Mouse (Mus musculus): ENCODE measurements around the gene Ccl9. TPM values are rescaled to one million over a fixed set of nuclear protein-coding genes. Genes with fewer than 3 reads are reported as not detected.

The Ccl9 gene
- polyA plus RNA-seq, 1 experiment from 2014 or later: 0.56 TPM

DNA sequence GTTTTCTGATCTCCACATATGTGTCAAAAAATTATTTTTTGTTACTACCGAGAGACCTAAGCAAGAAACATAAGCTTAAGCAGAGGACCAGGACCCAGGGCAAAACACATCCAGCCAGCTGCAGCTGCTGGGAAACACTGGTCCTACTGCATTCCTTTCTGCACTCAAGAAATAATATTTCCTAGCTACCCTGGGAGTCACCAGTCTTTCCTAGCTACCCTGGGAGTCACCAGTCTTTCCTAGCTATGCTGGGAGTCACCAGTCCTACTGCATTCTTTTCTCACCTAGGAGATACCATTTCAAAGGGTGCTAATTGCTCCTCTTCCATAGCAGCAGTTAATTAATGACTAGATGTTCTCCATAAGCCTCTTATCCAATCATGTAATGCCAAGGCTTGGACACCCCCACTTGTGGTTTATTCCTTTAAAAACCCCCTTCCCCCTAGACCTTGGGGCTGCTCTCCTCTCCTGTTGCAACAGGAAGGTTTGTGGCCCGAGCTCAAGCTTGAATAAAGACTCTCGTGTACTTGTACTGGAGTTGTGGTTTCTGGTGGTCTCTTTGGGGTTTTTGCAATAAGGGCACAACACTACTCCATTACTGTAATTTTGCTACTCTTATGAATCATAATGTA, 19.9 kb upstream of the Ccl9 start:
- no peak for ATAC-seq (ENCODE audit: insufficient number of reproducible peaks, insufficient read depth, low FRiP score, low TSS enrichment, low read depth)
- Histone ChIP-seq H3K27me3 (no peaks in the 10 kb centered on the region), H3K27ac (no peak overlapping the region), H3K9ac (replicated peaks) (no peak overlapping the region), H3K4me3 (replicated peaks) (no peak overlapping the region), H3K4me2 (no peak overlapping the region), H3K4me1 (replicated peaks) (no peaks in the 10 kb centered on the region), H3K36me3 (no peaks in the 10 kb centered on the region), H3K9me3 (no peaks in the 10 kb centered on the region)
- 69% methylated on average over 3 of the region's 3 CpGs for whole genome bisulfite sequencing

DNA sequence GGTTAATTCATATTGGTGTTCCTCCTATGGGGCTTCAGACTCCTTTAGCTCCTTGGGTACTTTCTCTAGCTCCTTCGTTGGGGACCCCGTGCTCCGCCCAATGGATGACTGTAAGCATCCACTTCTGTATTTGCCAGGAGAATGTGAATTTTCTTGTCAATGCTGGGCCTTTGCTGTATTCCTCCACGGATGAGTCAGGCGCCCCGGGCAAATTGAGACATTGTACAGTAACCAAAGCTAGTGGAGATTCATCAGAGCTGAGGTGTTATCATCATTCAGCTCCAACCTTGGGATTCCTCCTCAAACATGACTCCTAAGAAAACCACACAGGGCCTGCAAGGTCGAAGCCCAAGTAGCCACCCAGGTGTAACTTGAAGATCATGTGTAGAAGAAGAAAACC, 19.4 kb upstream of the Ccl9 start:
- no peak for ATAC-seq (ENCODE audit: insufficient number of reproducible peaks, insufficient read depth, low FRiP score, low TSS enrichment, low read depth)
- Histone ChIP-seq H3K9ac (replicated peaks) (no peak overlapping the region), H3K36me3 (no peaks in the 10 kb centered on the region), H3K9me3 (no peaks in the 10 kb centered on the region), H3K27ac (no peak overlapping the region), H3K4me2 (no peak overlapping the region), H3K27me3 (no peaks in the 10 kb centered on the region), H3K4me3 (replicated peaks) (no peak overlapping the region), H3K4me1 (replicated peaks) (0 out of 2 replicates have a peak, but pooled peaks cover 2% of the 10 kb centered on the region)
- 86% methylated on average over 7 of the region's 7 CpGs for WGBS

DNA sequence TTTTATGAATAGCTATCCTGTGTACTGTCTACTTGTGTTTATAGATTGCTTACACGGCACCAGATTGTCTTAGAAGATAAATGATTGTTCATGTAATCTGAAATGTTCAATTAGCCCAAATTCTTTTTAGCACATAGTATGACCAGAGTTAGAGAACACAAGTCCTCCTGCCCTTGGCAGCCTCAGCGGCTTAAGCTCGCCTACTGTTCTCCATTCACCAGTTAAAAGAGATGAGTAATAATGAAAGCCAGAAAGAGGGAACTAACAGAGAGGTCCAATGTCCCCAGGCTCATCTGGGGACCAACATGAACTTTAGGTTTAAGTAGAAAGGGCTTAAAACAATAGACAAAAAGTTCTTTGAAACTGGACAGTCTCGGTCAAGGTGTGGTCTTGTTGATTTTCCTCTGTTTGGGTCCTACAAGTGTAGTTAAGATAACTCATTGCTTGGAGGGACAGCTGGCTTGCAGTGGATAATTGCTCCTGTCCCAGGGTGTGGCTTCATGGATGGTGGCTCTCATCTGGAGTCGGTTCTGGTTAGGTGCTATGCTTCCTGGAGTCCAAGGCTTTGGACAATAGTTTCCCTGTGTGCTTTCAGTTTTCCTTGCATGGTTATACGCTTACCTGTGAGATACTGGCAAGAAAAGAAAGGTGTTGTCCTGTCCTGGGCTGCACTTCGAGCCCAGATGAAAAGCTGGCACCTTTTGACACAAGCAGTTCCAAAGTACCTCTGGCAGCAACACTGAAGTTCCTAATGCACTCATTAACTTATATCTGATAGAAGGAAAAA, 17.4 kb upstream of the Ccl9 start:
- H3K4me1 ChIP-seq (replicated peaks): 0 out of 2 replicates have a peak, but pooled peaks cover 3% of the 10 kb centered on the region
- no peaks in the 10 kb centered on the region for H3K9me3 ChIP-seq
- no peaks in the 10 kb centered on the region for H3K36me3 ChIP-seq
- no peak overlapping the region for H3K4me3 ChIP-seq (replicated peaks)
- H3K9ac ChIP-seq (replicated peaks): no peak overlapping the region
- no peak for ATAC-seq (ENCODE audit: insufficient number of reproducible peaks, insufficient read depth, low FRiP score, low TSS enrichment, low read depth)
- WGBS: 85% methylated on average over 7 of the region's 7 CpGs
- no peak overlapping the region for H3K4me2 ChIP-seq
- no peaks in the 10 kb centered on the region for H3K27me3 ChIP-seq
- H3K27ac ChIP-seq: no peak overlapping the region

DNA sequence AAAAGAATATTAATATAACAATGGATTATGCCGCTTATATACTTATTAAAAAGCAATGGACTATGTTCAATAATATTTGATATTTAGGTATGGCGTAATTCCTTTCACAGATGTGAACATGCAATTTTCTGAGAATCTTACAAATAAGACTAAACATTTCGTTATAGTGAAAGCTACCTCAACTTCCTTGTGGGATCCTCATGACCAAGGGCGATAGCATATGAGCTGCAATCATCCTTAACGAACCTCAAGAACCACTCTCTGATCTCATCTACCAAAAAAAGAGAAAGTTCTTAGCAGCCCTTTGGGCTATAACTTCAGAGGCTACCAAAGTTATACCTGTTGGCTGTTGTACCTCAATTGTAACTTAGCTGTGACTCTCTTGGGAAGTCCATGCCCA, 15.0 kb upstream of the Ccl9 start:
- Histone ChIP-seq H3K9ac (replicated peaks) (no peak overlapping the region), H3K27me3 (no peaks in the 10 kb centered on the region), H3K4me1 (replicated peaks) (0 out of 2 replicates have a peak, but pooled peaks cover 3% of the 10 kb centered on the region), H3K36me3 (no peaks in the 10 kb centered on the region), H3K27ac (no peak overlapping the region), H3K4me3 (replicated peaks) (no peak overlapping the region), H3K4me2 (no peak overlapping the region), H3K9me3 (no peaks in the 10 kb centered on the region)
- 94% methylated on average over 5 of the region's 5 CpGs for WGBS
- ATAC-seq (ENCODE audit: insufficient number of reproducible peaks, insufficient read depth, low FRiP score, low TSS enrichment, low read depth): no peak

DNA sequence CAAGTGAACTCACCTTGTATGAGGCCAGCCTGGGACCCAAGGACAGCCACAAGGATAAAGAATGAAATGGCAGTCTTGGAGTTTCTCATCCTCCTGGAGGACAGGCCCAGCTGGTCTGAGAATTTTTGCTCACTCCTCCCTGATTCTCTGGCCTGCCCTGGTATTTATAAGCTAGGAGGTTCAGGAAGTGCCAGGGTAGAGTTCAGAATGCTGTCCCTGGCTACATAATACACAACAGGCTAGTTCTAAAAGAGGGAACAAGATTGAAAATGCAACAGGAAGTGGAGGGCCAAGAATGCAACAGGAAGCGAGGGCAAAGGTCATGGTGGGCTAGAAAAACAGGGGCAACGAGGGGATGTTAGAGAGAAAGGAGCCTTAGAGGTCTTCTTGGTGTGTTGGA, 14.4 kb upstream of the Ccl9 start, which contains the start of gene Ccl6:
Gene Ccl6 (minus strand): TSS at position 235 of the 400 bp plus-strand sequence.
- no peak for ATAC-seq (ENCODE audit: insufficient number of reproducible peaks, insufficient read depth, low FRiP score, low TSS enrichment, low read depth)
- Histone ChIP-seq H3K36me3 (no peaks in the 10 kb centered on the region), H3K4me2 (no peak within 1 kb of the TSS), H3K4me3 (replicated peaks) (no peak within 1 kb of the TSS), H3K27me3 (no peaks in the 10 kb centered on the region), H3K4me1 (replicated peaks) (0 out of 2 replicates have a peak, but pooled peaks cover 3% of the 10 kb centered on the region), H3K9me3 (no peaks in the 10 kb centered on the region), H3K9ac (replicated peaks) (no peak within 1 kb of the TSS), H3K27ac (no peak within 1 kb of the TSS)
- WGBS: 51% methylated on average over 2 of the region's 2 CpGs

DNA sequence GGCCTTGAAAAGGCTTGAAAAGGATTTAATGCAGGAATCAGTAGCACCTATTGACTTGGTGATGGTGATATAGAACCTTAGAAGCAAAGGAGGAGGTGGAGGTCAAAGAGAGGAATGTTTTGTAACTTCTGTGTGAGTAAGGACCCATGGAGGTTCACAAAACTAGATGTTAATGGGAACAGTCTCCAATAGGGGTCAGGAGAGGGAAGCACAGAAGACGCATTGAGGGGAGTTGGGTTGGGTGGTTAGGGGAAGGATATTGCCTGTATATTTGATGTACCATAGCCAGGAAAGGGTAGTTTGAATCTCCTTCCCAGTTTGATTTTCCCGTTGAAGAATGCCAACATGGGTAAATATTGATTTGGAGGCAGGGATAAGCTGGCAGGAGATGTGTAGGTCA, 5.8 kb upstream of the Ccl9 start:
- 89% methylated on average over 2 of the region's 2 CpGs for WGBS
- no peak for ATAC-seq (ENCODE audit: insufficient number of reproducible peaks, insufficient read depth, low FRiP score, low TSS enrichment, low read depth)

DNA sequence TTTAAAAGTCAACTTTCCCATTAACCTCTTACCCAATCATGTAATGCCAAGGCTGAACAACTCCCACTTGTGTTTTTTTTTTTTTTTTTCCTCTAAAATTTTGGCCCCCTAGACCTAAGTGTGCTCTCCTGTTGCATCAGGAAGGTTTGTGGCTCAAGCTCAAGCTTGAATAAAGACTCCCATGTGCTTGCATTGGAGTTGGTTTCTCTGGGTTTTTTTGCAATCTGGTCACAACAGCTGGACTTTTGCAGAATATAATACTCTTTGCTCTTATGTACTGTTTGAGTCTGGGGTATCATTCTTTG, 5.0 kb upstream of the Ccl9 start:
- Histone ChIP-seq H3K9ac (replicated peaks) (no peak overlapping the region), H3K4me3 (replicated peaks) (no peak overlapping the region), H3K4me1 (replicated peaks) (no peaks in the 10 kb centered on the region), H3K9me3 (no peaks in the 10 kb centered on the region), H3K36me3 (no peaks in the 10 kb centered on the region), H3K27me3 (no peaks in the 10 kb centered on the region), H3K4me2 (no peak overlapping the region), H3K27ac (no peak overlapping the region)
- no peak for ATAC-seq (ENCODE audit: insufficient number of reproducible peaks, insufficient read depth, low FRiP score, low TSS enrichment, low read depth)

More for the DNA sequence above, 5.8 kb upstream of the Ccl9 start:
- no peaks in the 10 kb centered on the region for H3K27me3 ChIP-seq
- H3K9ac ChIP-seq (replicated peaks): no peak overlapping the region
- no peaks in the 10 kb centered on the region for H3K4me1 ChIP-seq (replicated peaks)
- H3K27ac ChIP-seq: no peak overlapping the region
- H3K4me3 ChIP-seq (replicated peaks): no peak overlapping the region
- H3K36me3 ChIP-seq: no peaks in the 10 kb centered on the region
- no peak overlapping the region for H3K4me2 ChIP-seq
- no peaks in the 10 kb centered on the region for H3K9me3 ChIP-seq

DNA sequence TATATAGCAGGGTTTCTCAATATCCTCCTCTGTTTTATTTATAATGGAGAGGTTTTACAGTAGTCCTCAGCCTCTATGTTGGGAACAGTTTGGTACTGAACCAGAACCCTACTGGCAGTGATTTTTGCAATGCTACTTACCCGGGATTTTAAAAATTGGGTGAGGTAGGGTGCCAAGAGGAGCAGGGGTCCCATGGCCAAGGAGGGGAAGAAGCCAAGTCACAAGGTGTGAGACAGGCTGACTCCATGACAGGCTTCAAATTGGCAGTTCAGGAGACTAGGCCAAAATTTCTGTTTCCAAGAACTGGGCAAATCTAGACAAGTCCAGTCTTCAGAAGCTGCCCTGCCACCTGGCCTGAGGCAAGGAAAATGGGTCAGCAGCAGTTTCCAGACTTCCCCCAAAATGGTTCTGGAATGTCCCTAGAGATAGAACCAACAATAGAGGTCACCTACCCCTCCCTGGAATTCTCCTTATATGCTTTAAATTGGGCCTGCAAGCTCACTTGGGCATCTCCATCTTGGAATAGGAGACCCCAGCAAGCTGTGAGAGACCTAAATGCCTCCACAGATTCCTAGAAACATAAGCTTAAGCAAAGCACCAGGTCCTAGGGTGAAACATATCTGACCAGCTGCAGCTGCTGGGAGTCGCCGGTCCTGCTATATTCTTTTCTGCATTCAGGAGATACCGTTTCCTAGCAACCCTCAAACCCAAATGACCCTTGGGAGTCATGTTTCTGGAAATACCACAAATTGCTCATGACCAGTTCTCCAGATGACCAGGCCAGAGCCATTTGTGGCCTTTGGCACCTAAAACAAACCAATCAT, 4.4 kb upstream of the Ccl9 start:
- no peak overlapping the region for H3K4me2 ChIP-seq
- no peaks in the 10 kb centered on the region for H3K27me3 ChIP-seq
- H3K9me3 ChIP-seq: no peaks in the 10 kb centered on the region
- no peak overlapping the region for H3K9ac ChIP-seq (replicated peaks)
- WGBS: 64% methylated on average over 4 of the region's 4 CpGs
- no peak overlapping the region for H3K27ac ChIP-seq
- ATAC-seq (ENCODE audit: insufficient number of reproducible peaks, insufficient read depth, low FRiP score, low TSS enrichment, low read depth): no peak
- no peaks in the 10 kb centered on the region for H3K4me1 ChIP-seq (replicated peaks)
- no peak overlapping the region for H3K4me3 ChIP-seq (replicated peaks)
- no peaks in the 10 kb centered on the region for H3K36me3 ChIP-seq

DNA sequence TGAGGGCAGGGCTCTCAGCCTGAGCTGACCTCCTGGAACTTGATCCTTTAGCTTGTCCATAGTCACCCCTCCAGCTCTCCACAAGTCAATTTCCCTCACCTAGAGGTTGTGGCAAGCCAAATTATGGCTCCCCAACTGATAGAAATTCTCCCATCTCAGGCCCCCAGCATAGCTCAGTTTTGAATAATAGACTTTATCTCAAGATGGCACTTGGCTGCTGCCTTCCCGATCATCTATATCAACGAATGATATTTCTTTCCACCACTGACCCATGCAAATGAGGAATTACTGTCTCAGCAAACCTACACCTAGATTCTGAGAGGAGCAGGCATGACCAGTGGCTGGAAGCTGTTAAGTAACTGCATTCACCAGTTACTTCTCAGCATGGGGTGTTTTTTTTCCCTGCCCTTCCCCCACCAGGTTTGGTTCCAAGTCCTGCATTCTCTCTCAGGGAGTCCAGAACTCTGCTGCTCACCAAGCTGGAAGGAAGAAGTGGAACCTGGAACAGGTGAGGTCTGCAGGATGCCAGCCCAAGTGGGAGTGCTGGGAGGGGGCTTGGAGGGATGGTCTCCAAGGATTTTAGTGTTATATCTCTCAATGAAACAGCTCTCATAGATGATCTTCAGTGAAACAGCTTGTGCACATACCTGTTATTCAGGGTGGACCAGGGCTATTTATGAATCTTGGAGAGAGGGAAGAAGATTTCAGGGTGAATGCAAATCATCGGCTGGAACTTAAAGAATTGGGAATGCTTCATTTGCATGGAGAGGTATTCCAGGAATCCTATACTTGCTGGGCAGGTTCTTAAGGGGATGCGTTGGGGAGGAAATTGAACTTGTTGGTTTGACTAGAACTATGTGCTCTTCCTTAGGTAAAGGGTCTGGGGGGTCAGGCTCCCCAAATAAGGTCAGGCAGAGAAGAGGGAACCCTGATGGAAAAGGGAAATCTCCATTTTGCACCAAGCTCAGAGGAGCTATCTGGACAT, 3.5 kb upstream of the Ccl9 start:
- no peaks in the 10 kb centered on the region for H3K9me3 ChIP-seq
- WGBS: 83% methylated on average over 4 of the region's 4 CpGs

DNA sequence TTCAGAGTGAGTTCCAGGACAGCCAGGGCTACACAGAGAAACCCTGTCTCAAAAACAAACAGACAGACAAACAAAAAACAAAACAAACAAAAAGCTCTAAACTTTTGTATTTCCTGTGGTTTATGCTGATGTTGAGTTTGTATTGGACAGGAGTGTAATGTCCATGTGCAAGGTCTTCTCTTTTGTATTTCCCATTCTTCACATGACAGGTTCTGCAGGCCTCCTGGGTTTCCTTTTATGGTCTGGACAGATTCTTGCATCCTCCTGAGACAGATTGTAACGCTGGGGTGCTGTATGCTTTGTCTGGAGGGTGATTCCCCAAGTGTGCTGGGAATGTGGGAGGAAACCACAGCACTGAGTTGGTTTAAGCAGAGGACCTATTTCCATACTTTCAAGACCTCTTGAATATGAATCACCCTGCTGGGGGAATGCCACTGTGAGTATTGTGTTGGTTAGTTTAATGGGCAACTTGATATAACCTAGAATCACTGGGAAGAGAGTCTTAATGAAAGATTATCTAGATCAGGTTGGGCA, 2.3 kb upstream of the Ccl9 start:
- Histone ChIP-seq H3K4me3 (replicated peaks) (no peak overlapping the region), H3K27me3 (no peaks in the 10 kb centered on the region), H3K9me3 (no peaks in the 10 kb centered on the region), H3K27ac (no peak overlapping the region), H3K4me1 (replicated peaks) (no peaks in the 10 kb centered on the region), H3K4me2 (no peak overlapping the region), H3K9ac (replicated peaks) (no peak overlapping the region), H3K36me3 (no peaks in the 10 kb centered on the region)
- 63% methylated on average over 1 of the region's 1 CpGs for WGBS
- no peak for ATAC-seq (ENCODE audit: insufficient number of reproducible peaks, insufficient read depth, low FRiP score, low TSS enrichment, low read depth)

More for the DNA sequence above, 3.5 kb upstream of the Ccl9 start:
- Histone ChIP-seq H3K27me3 (no peaks in the 10 kb centered on the region), H3K9ac (replicated peaks) (no peak overlapping the region), H3K36me3 (no peaks in the 10 kb centered on the region), H3K4me2 (no peak overlapping the region), H3K4me1 (replicated peaks) (no peaks in the 10 kb centered on the region), H3K27ac (no peak overlapping the region), H3K4me3 (replicated peaks) (no peak overlapping the region)
- ATAC-seq (ENCODE audit: insufficient number of reproducible peaks, insufficient read depth, low FRiP score, low TSS enrichment, low read depth): no peak
